Mouse (Mus musculus) liver, embryonic 16.5 days (tissue): ENCODE measurements around the gene Pmvk. TPM values are rescaled to one million over a fixed set of nuclear protein-coding genes. Genes with fewer than 3 reads are reported as not detected.

Experiments used
- ATAC-seq: fragments of 200-750 bp; cut with Nextera tagmentation; 2 replicates; pipeline ENCODE4 v1.8.0; 2017; ENCODE audit warnings: low read depth, mild to moderate bottlenecking, moderate number of reproducible peaks, moderate library complexity
- H3K27ac ChIP-seq: fragments of 300-500 bp; sonication (generic); 2 replicates; pipeline ENCODE4 v1.5.1; 2014; ENCODE audit warnings: mild to moderate bottlenecking, low read length
- H3K27me3 ChIP-seq: fragments of 300-500 bp; sonication (generic); 2 replicates; pipeline ENCODE4 v1.6.1; 2014; ENCODE audit warnings: low read depth, low read length, mixed read lengths; ENCODE audit not compliant: control insufficient read depth, insufficient read depth
- H3K36me3 ChIP-seq: fragments of 300-500 bp; sonication (generic); 2 replicates; pipeline ENCODE4 v1.6.1; 2014; ENCODE audit warnings: mild to moderate bottlenecking; ENCODE audit not compliant: control insufficient read depth, insufficient read depth
- H3K4me1 ChIP-seq: fragments of 300-500 bp; sonication (generic); 2 replicates; pipeline ENCODE4 v1.6.1; 2014; ENCODE audit warnings: low read depth, low read length, mixed read lengths; ENCODE audit not compliant: control insufficient read depth
- H3K4me2 ChIP-seq: fragments of 300-500 bp; sonication (generic); 2 replicates; pipeline ENCODE4 v1.6.1; 2014; ENCODE audit warnings: low read depth, low read length, mixed read lengths
- H3K4me3 ChIP-seq: fragments of 300-500 bp; sonication (generic); 2 replicates; pipeline ENCODE4 v1.5.1; 2014; ENCODE audit warnings: low read depth, mild to moderate bottlenecking, low read length
- H3K9ac ChIP-seq: fragments of 300-500 bp; sonication (generic); 2 replicates; pipeline ENCODE4 v1.6.1; 2014; ENCODE audit warnings: low read depth, low read length
- H3K9me3 ChIP-seq: fragments of 300-500 bp; sonication (generic); replicated peaks from 2 replicates; pipeline ENCODE4 v1.6.1; 2016; ENCODE audit warnings: low read length; ENCODE audit not compliant: control insufficient read depth
- WGBS: fragments of 180-500 bp; shearing (Covaris S2); extraction: QIAGEN DNeasy Blood & Tissue Kit; methylation state at CpG from one replicate; pipeline ENCODE4 v1.1.7; 2014; ENCODE audit not compliant: insufficient replicate concordance; 5-methylcytosine and 5-hydroxymethylcytosine counted together
- polyA plus RNA-seq: library from polyadenylated mRNA; unstranded; fragments of >200 nt; fragmentation: Nextera tagmentation; extraction: Ambion mirVana; gene quantifications from 2 replicates; pipeline ENCODE4 v1.2.1, GENCODE M21; 2015

Pmvk gene
- polyA plus RNA-seq, 1 experiment from 2014 or later: 34.8 TPM

GRCm38 (mm10) chr3:89482249-89482648 lies 27.9 kb downstream of the Pmvk start:
- WGBS: 57% methylated on average over 5 of the region's 5 CpGs
- Histone ChIP-seq H3K27me3 (no peaks in the 10 kb centered on the region), H3K4me2 (no peak overlapping the region), H3K4me3 (no peak overlapping the region), H3K9ac (no peak overlapping the region), H3K4me1 (no peaks in the 10 kb centered on the region), H3K27ac (no peak overlapping the region), H3K9me3 (no peaks in the 10 kb centered on the region), H3K36me3 (no peaks in the 10 kb centered on the region)
- ATAC-seq: no peak

DNA sequence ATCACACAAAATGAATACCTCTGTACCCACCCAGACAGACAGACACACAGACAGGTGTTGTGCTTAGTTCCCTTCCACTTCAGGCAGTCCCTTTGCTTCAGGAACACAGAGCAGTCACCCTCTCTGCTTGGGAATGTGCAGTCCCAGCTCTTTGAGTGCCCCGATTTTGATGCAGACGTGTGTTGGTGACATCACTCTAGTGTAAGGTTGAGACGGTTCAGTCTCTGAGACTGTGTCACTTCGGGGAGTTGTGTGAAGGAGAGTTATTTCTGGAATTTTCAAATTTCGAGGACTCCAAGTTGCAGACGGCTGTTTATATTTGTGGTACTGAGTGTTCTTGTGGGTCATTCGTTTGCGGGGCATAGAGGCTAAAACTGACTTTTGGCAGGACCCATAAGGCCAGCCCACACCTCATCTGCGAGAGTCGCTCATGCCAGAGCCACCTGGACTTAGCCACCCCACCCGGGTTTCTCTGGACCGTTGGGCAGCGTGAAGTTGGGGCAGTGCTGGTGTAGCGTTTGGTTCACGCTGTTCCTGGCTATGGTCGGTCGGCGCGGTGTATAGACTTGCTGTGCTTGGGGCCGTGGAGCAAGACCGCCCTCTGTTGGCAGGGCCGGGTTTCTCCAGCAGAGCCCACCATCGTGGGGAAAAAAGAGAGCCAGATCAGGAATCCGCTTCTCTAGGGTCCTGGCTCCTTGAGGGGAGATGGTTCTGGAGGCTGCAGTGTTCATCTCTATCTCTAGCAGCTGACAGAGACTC lies 30.6 kb downstream of the Pmvk start:
- no peaks in the 10 kb centered on the region for H3K9me3 ChIP-seq
- H3K27me3 ChIP-seq: no peaks in the 10 kb centered on the region
- no peak overlapping the region for H3K4me3 ChIP-seq
- H3K9ac ChIP-seq: no peak overlapping the region
- H3K27ac ChIP-seq: no peak overlapping the region
- H3K4me1 ChIP-seq: no peaks in the 10 kb centered on the region; the same call in 1 of the 2 replicates
- peak overlapping the region; percentile 36; the same call in 1 of the 2 replicates for H3K4me2 ChIP-seq
- H3K36me3 ChIP-seq: no peaks in the 10 kb centered on the region
- peak; percentile 78 for ATAC-seq
- 17% methylated on average over 24 of the region's 24 CpGs for WGBS

- no peak overlapping the region for H3K27ac ChIP-seq
- H3K27me3 ChIP-seq: no peaks in the 10 kb centered on the region
- no peaks in the 10 kb centered on the region; the same call in 1 of the 2 replicates for H3K4me1 ChIP-seq
- H3K9ac ChIP-seq: no peak overlapping the region
- H3K36me3 ChIP-seq: no peaks in the 10 kb centered on the region
- no peak overlapping the region for H3K4me2 ChIP-seq
- H3K9me3 ChIP-seq: no peaks in the 10 kb centered on the region
- WGBS: 72% methylated on average over 8 of the region's 8 CpGs
- no peak for ATAC-seq
- no peak overlapping the region for H3K4me3 ChIP-seq
These were observed 31.8 kb downstream of the Pmvk start for GRCm38 (mm10) chr3:89486111-89486510.

GRCm38 (mm10) chr3:89486916-89487702 lies 32.8 kb downstream of the Pmvk start:
- no peaks in the 10 kb centered on the region for H3K27me3 ChIP-seq
- H3K4me1 ChIP-seq: no peaks in the 10 kb centered on the region; the same call in 1 of the 2 replicates
- no peak for ATAC-seq
- no peak overlapping the region for H3K27ac ChIP-seq
- 59% methylated on average over 20 of the region's 20 CpGs for WGBS
- H3K9me3 ChIP-seq: no peaks in the 10 kb centered on the region
- no peak overlapping the region for H3K4me2 ChIP-seq
- no peak overlapping the region for H3K9ac ChIP-seq
- H3K4me3 ChIP-seq: no peak overlapping the region
- no peaks in the 10 kb centered on the region for H3K36me3 ChIP-seq

DNA sequence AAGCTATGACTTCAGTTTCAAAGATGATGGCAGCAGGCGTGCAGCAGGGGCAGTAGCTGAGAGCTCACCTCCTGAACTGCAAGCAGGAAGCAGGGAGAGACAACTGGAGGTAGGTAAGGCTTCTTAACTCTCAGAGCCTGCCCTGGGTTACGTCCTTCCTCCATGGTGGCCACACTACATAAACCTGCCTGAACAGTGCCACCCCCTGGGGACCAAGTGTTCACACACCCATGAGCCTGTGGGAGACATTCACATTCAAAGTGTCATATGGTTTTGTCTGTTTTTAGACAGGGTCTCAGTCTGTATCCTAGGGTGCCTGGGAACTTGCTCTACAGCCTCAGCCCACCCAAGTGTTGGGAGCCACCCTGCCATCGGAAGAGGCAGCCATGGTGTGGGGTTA lies 36.4 kb downstream of the Pmvk start:
- H3K36me3 ChIP-seq: no peaks in the 10 kb centered on the region
- no peak overlapping the region for H3K9ac ChIP-seq
- H3K27ac ChIP-seq: no peak overlapping the region
- 72% methylated on average over 3 of the region's 3 CpGs for WGBS
- H3K4me1 ChIP-seq: no peaks in the 10 kb centered on the region; the same call in 1 of the 2 replicates
- no peaks in the 10 kb centered on the region for H3K27me3 ChIP-seq
- no peaks in the 10 kb centered on the region for H3K9me3 ChIP-seq
- H3K4me2 ChIP-seq: no peak overlapping the region
- ATAC-seq: no peak
- no peak overlapping the region for H3K4me3 ChIP-seq

- H3K27ac ChIP-seq: no peak overlapping the region
- H3K4me3 ChIP-seq: no peak overlapping the region
- no peak overlapping the region for H3K9ac ChIP-seq
- no peak overlapping the region for H3K4me2 ChIP-seq
- WGBS: 71% methylated on average over 5 of the region's 5 CpGs
- no peaks in the 10 kb centered on the region for H3K27me3 ChIP-seq
- no peaks in the 10 kb centered on the region; the same call in 1 of the 2 replicates for H3K4me1 ChIP-seq
- no peaks in the 10 kb centered on the region for H3K9me3 ChIP-seq
- H3K36me3 ChIP-seq: no peaks in the 10 kb centered on the region
- ATAC-seq: no peak
These were observed 37.2 kb downstream of the Pmvk start for GRCm38 (mm10) chr3:89491559-89491958.

DNA sequence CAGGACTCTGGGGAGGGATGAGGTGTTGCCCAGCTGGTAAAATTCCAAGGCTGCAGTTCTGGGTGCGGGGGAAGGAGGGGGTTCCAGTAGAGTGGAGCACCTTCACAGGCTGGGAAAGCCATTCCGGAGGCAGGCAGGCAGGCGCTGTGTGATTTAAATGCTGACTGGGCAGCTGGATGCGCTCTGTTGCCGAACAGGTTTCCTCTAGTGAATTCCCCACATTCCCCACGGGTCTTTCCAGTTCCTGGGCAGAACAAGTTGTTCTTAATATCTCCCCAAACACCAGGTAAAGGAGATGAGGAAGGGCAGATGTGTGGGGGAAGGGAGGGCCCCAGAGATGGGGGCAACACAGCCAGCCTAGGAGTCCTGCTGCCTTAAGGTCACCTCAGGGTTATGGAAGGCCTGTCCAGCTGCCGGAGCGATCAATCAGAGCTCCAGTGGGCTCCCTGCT lies 38.4 kb downstream of the Pmvk start:
- 61% methylated on average over 8 of the region's 8 CpGs for WGBS
- no peak overlapping the region for H3K4me3 ChIP-seq
- H3K9me3 ChIP-seq: no peaks in the 10 kb centered on the region
- H3K4me1 ChIP-seq: no peaks in the 10 kb centered on the region; the same call in 1 of the 2 replicates
- H3K4me2 ChIP-seq: no peak overlapping the region
- no peak overlapping the region for H3K9ac ChIP-seq
- ATAC-seq: no peak
- H3K36me3 ChIP-seq: no peaks in the 10 kb centered on the region
- no peaks in the 10 kb centered on the region for H3K27me3 ChIP-seq
- no peak overlapping the region for H3K27ac ChIP-seq

- Histone ChIP-seq H3K36me3 (no peaks in the 10 kb centered on the region), H3K27me3 (no peaks in the 10 kb centered on the region), H3K4me2 (no peak overlapping the region), H3K9me3 (no peaks in the 10 kb centered on the region), H3K27ac (no peak overlapping the region), H3K4me1 (no peaks in the 10 kb centered on the region; the same call in 1 of the 2 replicates), H3K9ac (no peak overlapping the region), H3K4me3 (no peak overlapping the region)
- 63% methylated on average over 5 of the region's 5 CpGs for WGBS
- ATAC-seq: no peak
These were observed 40.3 kb downstream of the Pmvk start for GRCm38 (mm10) chr3:89494630-89495029.

GRCm38 (mm10) chr3:89496366-89496765 lies 42.0 kb downstream of the Pmvk start:
- Histone ChIP-seq H3K9ac (no peak overlapping the region), H3K36me3 (no peaks in the 10 kb centered on the region), H3K27ac (no peak overlapping the region), H3K4me2 (no peak overlapping the region), H3K4me3 (no peak overlapping the region), H3K4me1 (no peaks in the 10 kb centered on the region), H3K9me3 (no peaks in the 10 kb centered on the region), H3K27me3 (no peaks in the 10 kb centered on the region)
- 45% methylated on average over 3 of the region's 3 CpGs for WGBS
- no peak for ATAC-seq
